Mouse (Mus musculus) embryo, embryonic 10 days (tissue): ENCODE data around the gene Zdhhc13.

Source experiments
- DNase-seq: peaks from one replicate; pipeline ENCODE4 v3.0.0-alpha.2; 2015; ENCODE audit warnings: low spot score

The Zdhhc13 gene

DNA sequence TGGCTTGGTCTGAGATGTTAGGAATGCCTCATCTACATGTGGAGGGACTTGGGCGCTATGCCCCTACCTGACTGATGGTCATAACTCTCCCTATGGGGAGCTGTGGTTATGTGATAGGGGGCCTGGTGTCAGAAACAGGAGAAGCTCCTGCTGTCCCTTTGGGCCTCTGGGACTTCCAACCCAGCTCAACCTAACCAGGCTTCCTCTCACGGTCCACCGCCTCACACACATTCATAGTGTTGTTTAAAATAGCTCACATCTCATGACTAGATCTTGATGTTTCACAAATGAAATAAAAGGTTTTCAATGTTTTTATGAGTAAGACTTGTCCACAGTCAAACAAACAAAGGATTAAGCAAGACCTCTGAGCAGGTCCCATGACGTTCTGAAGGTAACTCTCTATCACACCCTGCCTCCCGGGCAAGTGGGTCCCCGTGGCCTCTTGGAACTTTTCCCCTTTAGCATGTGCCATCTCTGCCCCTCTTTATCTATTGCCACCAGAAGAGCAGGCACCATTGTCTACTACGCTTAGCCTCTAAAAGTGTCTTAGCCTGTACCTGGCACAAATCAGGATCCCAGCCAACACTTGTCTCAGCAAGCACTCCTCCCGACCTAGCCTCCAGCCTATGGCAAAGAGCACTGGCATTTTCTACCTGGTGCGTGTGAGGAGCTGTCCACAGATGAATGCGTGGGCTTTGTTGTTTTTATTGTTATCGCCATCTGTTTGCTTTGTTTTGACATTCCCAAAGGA is 3.9 kb upstream of the Zdhhc13 start:
- DNase-seq = no peak

DNA sequence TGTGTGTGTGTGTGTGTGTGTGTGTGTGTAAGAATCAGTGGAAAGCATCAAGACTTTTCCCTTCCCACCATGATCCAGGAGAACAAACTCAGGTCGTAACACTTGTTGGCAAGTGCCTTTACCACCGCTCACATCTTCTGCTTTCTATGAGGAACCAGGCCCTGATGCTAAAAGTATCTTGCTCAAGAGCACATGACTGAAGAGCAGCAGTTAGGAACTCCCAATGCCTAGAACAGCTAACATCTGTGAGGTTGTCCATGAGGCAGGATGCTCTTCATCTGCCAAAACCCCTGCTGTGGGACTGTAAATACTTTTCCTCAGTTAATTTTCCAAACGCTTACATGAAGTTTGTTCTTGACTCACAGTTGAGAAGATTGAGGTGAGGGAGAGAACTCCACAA is 455 bp upstream of the Zdhhc13 start:
- peak; percentile 6 for DNase-seq

DNA sequence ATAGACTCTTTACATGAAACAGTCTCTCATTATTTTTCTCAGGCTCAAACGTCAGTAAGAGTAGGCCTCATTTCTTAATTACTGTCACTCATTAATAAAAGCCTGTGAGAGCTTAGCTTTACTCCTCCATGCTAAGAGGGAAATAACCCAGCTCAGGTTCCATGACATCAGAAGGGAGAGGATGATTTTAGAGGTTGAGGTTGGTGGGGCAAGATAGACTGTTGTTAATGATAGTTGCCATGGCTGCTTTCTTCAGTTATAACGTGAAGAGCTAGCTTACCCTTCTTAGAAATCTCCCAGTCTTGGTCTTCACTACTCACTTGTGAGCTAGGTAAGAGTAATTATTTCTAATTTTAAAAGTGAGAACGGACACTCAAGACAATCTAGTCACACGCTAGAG is 1.3 kb downstream of the Zdhhc13 start:
- DNase-seq = no peak

DNA sequence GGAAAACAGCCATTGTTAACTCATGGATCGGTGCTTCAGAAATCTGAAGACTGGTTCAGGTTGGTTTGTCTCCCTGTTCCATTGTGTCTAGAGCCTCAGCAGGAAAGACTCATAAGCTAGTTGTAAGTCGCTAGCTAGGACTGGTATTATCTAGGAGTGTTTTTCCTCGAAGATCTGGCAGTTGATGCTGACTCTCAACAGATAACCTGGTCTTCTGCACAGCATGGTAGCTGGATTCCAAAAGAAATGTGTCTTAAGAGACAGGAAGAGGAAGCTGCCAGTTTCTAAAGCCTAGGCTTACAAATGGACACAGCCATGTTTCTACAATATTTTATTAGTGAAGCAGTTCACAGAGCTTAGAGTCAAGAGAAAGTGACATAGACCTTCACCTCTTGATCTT is 2.6 kb downstream of the Zdhhc13 start:
- DNase-seq = no peak

DNA sequence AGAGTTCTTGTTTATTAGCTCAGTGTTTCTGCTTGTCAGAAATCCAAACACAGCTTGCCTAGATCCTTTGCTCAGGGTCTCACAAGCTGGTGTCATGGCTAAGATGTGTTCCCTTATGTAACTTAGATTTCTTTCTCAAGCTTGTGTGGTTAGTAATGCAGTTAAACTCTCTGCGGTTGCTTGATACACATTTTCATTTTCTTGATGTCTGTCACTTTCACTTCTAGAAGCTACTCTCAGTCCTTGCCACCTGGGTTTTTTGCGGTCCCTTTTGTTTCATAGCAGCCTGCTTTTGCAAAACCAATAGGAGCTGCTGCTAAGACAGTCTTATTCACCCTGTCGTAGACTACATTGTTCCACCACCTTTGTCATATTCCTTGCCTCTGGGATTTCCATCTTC is 6.3 kb downstream of the Zdhhc13 start:
- no peak for DNase-seq

DNA sequence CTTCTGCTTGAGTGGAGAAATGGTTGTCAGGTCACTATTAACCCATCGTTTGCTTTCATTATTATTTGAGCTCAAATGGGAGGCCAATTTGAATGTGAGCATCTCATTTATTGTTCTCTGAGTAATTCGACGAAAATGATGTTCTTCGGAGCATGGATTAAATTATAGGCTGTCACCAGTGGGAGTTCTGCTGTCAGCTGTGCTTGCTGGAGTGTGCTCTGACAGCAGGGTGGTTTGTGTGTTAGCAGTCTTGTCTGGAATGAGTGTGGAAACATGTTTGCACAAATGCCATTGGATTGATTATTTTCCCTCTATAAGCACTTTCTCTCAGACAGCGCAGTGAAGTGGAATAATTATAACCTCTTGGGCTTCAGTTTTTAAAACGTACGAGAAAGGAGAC is 14.6 kb downstream of the Zdhhc13 start:
- DNase-seq = no peak

DNA sequence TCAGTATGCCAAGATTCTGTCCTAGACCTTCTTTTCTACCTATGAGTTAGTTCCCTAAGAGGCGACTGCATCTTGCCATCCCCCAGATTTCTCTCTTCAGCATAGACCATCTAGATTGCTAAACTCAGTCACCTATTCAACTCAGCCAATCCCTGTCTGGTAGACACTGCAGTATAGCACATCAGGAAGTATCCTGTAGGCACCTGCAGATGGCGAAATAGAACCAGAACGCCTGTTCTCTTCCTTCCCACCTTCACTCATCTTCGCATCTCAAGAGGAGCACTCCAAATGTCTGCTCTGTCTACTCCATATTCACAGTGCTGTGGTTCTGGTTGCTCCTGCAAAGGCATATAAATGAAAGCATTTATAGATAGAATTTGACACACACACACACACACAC is 17.8 kb downstream of the Zdhhc13 start:
- no peak for DNase-seq

DNA sequence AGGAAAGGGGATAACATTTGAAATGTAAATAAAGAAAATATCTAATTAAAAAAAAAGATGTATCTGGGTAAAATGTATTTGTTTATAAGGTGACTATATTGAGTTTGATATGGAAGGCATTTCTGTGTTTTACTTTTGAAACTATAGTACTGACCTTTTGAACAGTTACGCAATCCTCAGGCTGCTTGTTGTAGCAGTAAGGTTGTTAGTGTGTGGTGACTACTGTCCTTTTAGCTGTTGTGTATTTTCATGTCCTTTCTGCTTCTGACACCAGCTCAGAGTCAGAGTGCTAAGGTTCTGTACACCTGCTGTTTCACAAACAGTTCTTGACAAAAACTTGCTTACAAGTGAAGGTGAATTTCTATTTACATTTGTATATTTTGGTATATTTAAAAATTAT is 21.8 kb downstream of the Zdhhc13 start:
- DNase-seq = no peak

DNA sequence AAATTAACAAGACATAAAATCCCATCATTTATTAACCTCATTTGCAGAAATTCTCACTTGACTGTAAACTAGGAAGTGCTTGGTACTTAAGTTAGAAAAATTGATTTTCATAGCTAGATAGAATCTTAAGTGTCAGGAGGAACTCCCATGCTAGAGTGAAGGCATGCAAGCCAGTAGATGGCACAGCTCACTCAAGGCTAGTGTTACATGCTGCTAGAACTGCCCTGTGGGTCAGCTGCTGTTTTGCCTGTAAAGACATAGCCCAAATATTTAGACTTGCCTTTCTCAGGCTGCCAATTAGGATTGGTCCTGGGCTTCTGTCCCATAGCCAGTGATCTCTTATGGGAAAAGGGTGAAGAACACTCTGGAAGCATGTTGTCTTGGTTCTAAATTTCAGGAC is 23.6 kb downstream of the Zdhhc13 start:
- no peak for DNase-seq

DNA sequence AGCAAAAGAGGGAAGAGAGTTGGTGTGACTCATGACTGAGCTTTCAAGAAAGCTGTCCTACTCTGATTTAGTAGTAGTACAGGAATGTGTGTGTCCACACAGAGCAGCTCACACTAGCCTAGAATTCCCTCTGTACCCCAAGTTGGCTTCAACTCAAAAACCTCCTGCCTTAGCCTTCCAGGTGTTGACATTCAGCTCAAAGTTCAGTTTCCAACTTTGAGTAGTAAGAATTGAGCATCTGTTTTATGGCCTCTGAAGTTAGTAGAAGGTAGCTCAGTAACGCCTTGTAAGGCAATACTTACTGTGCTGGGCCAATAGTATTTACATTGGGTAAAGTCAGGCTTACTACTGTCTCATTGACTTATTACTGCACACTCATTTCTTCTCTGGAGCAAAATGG is 24.8 kb downstream of the Zdhhc13 start:
- no peak for DNase-seq

DNA sequence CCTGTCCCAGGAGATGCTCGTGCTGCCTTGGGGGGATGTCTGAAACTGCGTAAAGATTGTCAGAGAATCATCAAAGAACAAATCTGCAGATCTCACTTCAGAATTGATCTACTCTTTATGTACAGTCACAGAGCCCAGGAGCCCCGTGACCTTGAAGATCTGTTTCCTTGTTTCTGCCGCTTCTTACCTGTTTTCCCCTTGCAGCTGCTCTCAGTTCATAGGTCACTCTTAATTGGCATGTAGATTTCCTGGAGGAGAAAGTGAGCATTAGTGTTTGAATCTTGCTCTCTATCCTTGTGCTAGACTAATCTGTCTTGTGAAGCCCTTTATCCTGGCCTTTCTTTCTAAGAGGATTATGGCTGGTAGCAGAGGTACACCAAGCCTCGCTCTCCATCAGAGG is 32.9 kb downstream of the Zdhhc13 start:
- no peak for DNase-seq

DNA sequence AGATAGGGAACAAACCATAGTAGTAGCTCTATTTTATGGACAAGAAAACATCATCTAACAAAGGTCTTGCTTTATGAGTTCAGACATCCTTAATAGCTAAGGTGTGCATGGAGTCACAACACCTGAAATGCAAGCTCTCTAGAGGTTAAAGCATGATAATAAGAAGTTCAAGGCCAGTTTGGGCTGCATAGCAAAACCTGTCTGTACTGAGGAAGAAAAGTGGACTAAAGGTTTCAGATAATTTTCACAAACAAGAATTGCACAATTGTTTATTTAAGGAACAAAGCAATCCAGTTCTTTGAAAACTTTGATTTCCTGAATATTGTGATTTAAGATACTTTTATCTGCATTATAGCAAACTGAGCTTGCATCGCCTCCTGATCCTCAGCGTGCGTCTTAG is 34.8 kb downstream of the Zdhhc13 start:
- DNase-seq = no peak

DNA sequence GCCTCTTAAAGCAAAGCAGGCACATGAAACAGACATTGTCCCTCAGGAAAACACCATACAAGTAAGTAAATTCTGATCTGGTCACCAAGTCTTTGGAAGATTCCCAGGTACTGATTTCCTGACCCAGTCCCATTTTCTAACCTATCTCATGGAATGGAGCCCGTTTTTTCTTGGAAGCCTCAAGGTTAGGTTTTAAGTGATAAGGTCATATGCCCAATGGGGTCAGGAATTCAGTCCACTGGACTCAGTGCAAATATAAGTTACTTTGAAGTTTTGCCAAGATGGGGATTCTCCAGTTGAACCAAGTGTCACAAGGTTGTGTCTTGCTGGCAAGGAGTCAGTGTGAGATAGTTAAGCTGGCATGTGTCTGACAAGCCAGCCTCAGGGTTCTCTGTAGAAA is 35.9 kb downstream of the Zdhhc13 start:
- no peak for DNase-seq

DNA sequence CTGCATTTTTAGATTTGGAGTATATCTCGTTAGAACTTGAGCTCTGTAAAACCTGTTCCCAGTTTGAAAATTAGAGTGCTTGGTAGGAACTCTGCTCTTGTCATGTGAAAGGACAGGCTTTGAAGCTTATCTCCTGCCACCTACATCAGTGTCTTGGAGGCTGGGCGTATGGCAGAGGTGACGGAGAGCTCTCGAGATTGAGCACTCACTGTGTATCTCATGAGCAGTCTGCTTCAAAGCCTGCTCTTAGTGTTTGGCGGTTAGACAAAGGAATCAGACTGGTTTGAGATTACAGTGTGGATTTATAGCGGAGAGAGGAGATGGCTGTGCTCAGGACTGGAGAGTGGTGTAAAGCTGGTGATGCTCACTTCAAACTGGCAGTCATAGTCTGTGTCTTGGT is 36.4 kb downstream of the Zdhhc13 start:
- DNase-seq = no peak

DNA sequence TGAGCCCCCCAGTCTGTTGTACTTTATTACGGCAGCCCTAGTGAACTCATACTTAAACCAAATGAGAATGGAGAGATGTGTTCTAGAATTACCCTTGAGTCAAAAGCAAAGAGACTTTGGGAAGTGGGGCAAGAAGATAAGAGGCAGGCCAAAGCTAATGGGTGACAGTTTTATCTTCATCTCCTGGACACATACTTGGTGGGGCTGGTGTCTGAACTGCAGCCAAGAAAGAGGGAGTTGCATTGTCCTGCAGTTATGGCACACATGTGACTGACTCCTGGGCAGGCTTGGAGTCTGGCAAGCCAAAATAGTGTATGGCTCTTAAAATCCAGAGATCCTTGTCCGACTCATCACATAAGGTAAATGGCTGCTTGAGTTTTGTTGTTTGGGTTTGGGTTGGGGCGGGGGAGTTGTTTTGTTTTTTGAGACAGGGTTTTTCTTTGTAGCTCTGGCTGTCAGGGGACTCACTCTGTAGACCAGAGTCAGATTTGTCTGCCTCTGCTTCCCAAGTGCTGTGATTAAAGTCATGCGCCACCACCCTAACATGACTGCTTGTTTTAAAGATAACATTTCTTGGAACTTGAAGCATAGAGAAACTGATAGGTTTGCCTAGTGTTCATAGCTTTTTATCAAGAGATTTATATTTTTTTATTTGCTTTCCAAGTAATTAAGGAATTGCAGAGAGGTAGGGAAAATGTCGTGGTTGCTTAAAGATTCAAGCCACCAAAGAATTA is 40.5 kb downstream of the Zdhhc13 start:
- DNase-seq = no peak

DNA sequence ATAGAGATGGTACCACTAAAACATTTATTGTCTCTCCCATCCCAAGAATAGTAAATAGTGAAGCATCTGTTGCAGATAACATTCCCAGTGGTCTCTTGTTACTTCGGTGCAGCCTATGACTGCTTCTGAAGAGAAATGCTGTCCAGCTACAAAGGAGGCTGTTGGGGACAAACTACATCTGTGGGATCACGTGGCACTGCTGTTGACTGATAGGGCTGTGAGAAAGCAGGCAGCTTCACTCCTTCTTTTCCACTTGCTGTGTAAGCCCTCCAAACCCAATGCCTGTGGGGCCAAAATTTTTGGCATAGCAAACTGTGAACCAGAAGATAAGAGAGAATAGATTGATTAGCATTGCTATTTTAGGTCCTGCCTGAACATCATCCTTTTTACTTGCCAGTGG is 41.6 kb downstream of the Zdhhc13 start:
- peak; percentile 15 for DNase-seq

DNA sequence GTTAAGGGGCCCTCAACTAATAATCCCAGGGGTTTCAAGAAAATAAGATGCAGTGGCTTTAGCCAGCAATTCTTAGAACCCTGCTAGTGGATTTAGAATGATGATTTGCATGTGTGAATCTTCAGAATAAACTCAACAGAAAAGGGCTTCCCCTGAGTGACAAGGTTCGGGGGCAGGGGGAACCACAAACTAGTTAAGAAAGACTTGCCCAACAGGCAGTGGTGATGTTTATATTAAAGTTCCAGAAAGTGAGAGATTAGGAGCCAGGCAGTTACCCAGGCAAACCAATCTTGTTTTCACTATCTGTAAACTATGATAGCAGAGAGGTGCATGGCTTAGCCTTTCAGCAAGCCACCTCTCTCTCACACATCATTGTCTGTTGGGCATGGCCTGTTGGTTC is 43.9 kb downstream of the Zdhhc13 start:
- no peak for DNase-seq

DNA sequence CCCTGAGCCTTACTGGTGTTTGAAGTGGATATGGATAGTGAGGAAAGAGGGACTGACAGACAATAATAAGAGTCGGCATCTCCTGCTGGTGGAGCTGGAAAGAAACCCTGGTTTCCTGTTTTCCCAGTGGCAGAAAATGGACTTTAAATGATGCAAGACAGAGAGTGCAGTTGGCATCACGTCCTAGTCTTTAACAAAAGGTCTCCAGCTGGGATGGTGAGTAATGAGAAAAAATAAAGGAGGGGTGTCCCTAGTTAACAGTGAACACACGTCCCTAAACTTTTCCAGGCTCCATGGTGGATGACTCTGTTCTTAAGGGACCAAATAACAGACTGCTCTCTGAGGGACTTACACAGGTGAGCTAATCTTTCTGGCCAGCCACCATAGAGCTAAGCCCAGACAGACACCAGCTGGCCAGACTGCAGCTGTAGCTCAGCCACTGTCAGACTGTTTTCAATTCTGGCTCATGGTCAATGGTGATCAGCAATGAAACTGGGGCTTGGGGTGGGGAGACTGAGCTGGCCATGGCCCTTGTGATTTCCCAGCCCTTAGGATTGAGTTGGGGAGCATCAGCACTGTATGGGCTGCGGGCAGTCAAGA is 45.7 kb downstream of the Zdhhc13 start:
- DNase-seq = no peak

DNA sequence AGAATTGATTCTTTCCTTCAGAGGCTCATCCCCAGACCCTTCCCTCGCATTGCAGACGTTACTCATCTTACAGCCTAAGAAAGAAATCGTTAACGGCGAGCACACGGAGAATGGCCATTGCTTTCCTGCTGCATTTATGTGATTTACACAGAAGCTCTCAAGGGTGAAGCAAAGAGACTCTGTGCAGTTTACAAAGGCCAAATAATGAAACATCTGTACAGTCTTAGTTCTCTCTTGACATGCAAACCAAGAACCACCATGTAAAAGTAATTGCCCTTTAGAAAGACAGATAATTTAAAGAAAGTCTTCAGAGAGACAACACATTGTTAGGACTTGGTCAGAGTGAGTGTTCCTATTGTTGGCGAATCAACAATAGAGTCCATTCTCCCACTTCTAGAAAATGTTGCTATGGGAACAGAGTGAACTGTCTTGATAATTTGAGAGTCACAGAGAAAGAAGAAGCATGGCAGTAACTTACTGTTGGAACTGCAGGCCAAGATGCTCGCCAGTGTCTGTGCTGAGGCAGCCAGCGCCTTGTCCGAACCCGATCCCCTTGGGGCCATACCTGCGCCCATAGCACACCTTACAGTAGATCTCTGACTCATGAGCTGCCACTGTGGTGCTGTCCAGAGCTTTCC is 46.3 kb downstream of the Zdhhc13 start:
- DNase-seq = peak; percentile 59

DNA sequence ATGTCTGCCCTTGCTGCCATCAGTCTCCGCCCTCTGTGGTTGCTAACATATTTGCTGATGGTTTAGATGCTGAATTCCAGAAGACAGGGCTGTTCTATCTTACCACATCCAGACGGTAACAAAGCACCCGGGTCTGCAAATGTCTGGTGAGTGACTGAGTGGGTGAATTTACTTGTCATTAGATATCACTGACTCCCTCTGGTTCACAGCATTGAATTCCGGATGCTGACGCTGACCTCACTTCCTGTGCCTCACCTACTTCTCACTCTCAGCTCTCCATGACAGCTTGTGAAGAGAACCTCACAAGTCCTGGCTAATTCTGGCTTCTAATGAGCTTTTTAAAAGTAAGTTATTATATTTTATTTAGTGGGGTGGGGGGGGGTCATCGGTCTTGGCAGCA is 48.1 kb downstream of the Zdhhc13 start:
- DNase-seq = no peak

DNA sequence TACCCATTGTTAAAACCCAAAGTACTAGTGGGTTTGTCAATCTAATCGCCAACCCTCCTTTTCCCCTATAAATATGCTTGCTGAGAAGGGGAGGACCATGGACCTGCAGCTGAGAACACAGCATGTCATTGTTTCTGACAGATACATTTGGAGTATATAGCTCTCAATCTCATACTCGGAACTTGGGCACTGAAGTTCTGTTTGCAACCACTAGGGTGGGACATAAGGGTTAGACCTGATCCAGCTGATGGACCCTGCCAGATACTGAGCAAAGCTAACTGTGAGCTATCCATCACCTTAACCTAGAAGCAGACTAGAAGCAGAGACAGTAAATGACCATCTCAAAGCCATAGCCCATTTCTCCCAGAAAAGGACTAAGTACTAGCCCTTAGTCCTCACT is 49.6 kb downstream of the Zdhhc13 start:
- DNase-seq = no peak

DNA sequence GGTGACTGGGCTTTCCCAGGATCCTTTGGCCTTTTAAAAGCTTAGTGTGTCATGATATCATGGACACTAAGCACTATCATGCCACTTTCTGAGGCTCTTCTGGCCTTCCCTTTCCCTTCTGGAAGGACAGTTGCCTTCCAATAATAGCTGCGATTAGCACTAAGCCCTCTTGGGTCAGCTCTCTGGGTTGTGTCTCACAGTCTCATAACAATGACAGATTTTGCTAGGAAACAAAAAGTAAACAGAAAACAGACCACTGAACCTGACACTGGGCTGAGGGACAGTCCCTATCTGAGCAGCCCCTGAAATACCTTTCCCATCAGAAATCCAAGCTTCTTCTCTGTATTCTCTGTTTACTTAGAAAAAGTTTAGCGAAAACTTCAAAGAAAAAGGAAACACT is 51.7 kb downstream of the Zdhhc13 start:
- no peak for DNase-seq

DNA sequence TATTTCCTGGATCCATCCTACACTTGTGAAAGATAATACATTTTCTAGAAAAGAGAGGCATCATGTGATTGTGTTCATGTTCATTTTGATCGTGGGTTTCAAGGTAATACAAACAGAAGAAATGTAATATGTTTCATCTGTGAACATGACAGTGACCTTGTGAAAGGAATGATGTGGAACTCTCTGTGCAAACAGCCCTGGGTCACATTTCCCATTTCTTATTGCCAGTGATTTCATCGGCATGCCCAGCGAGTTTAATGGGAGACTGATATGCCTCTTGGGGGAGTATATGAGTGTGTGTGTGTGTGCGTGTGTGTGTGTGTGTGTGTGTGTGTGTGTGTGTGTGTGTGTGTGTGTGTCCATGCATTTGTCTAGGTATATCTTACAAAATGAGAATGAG is 52.7 kb downstream of the Zdhhc13 start:
- DNase-seq = no peak
